Mouse (Mus musculus): ENCODE measurements around the gene Tbc1d30.

DNA sequence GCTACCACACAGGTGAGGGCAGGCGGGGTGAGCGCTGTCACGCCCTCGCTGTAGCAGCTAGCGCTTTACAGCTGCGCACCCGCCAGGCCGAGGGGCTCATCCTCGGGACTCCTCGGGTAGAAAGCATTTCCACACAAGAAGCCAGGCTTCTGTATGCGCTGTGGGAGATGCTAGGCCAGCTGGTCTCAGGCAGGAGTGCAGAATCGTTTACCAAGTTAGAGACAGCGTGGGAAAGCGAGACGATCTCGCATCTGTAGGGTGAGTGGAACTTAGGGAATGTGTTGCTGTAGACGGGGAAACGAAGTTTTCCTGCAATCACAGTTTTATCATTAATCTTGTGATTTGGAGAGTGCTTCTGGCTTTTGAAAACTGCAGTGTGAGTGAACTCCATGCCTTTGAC, 30.2 kb upstream of the Tbc1d30 start:
- TF ChIP-seq CTCF (IDR thresholded peaks at IDR 0.05; ENCODE audit: low read depth), result no peak
- no peak for TF ChIP-seq EP300 (IDR thresholded peaks at IDR 0.05; ENCODE audit: low read depth)

All from liver, embryonic 14.5 days (tissue).